Mouse (Mus musculus) embryonic facial prominence, embryonic 14.5 days (tissue): ENCODE data around the gene Park7. TPM values are rescaled to one million over a fixed set of nuclear protein-coding genes. Genes with fewer than 3 reads are reported as not detected.

Experiments used
- ATAC-seq: fragments of 200-750 bp; cut with Nextera tagmentation; 2 replicates; pipeline ENCODE4 v1.8.0; 2017; ENCODE audit warnings: low read depth, moderate number of reproducible peaks, moderate TSS enrichment
- DNase-seq: peaks from one replicate; pipeline ENCODE4 v3.0.0-alpha.2; 2015; ENCODE audit warnings: low spot score
- H3K27ac ChIP-seq: fragments of 300-500 bp; sonication (generic); replicated peaks from 2 replicates; pipeline ENCODE4 v1.5.1; 2014; ENCODE audit warnings: low read depth, mild to moderate bottlenecking, low read length, moderate library complexity
- H3K27me3 ChIP-seq: fragments of 300-500 bp; sonication (generic); replicated peaks from 2 replicates; pipeline ENCODE4 v1.6.1; 2014; ENCODE audit warnings: low read length; ENCODE audit not compliant: control insufficient read depth, insufficient read depth
- H3K36me3 ChIP-seq: fragments of 300-500 bp; sonication (generic); 2 replicates; pipeline ENCODE4 v1.6.1; 2014; ENCODE audit warnings: low read length, mixed read lengths; ENCODE audit not compliant: control insufficient read depth, insufficient read depth
- H3K4me1 ChIP-seq: fragments of 300-500 bp; sonication (generic); 2 replicates; pipeline ENCODE4 v1.6.1; 2014; ENCODE audit warnings: antibody characterized with exemption, low read length; ENCODE audit not compliant: control insufficient read depth, insufficient read depth
- H3K4me2 ChIP-seq: fragments of 300-500 bp; sonication (generic); 2 replicates; pipeline ENCODE4 v1.6.1; 2014; ENCODE audit warnings: low read depth, mild to moderate bottlenecking, low read length, moderate library complexity, mixed read lengths
- H3K4me3 ChIP-seq: fragments of 300-500 bp; sonication (generic); 2 replicates; pipeline ENCODE4 v1.5.1; 2014; ENCODE audit warnings: low read depth, mild to moderate bottlenecking, low read length
- H3K9ac ChIP-seq: fragments of 300-500 bp; sonication (generic); 2 replicates; pipeline ENCODE4 v1.6.1; 2014; ENCODE audit warnings: low read depth, mild to moderate bottlenecking, low read length, moderate library complexity, mixed read lengths
- H3K9me3 ChIP-seq: fragments of 300-500 bp; sonication (generic); 2 replicates; pipeline ENCODE4 v1.6.1; 2016; ENCODE audit warnings: low read length; ENCODE audit not compliant: control insufficient read depth
- WGBS: fragments of 180-500 bp; shearing (Covaris S2); extraction: QIAGEN DNeasy Blood & Tissue Kit; methylation state at CpG from one replicate; pipeline ENCODE4 v1.1.7; 2014; 5-methylcytosine and 5-hydroxymethylcytosine counted together
- polyA plus RNA-seq: library from polyadenylated mRNA; unstranded; fragments of >200 nt; fragmentation: Nextera tagmentation; extraction: Ambion mirVana; gene quantifications from 2 replicates; pipeline ENCODE4 v1.2.1, GENCODE M21; 2014

The Park7 gene
- polyA plus RNA-seq, 1 experiment from 2014 or later, result 387 TPM

- ATAC-seq, result no peak
- H3K27me3 ChIP-seq, result no peaks in the 10 kb centered on the region
- 95% methylated on average over 9 of the region's 12 CpGs for WGBS
- H3K9ac ChIP-seq, result no peak overlapping the region
- DNase-seq, result no peak
- no peak overlapping the region for H3K4me2 ChIP-seq
- H3K4me1 ChIP-seq, result peaks cover 6% of the 10 kb centered on the region
- H3K27ac ChIP-seq, result no peak overlapping the region
- H3K36me3 ChIP-seq, result peaks cover 32% of the 10 kb centered on the region
- no peak overlapping the region for H3K4me3 ChIP-seq
- no peaks in the 10 kb centered on the region for H3K9me3 ChIP-seq
These were observed 47.7 kb downstream of the Park7 start for GRCm38 (mm10) chr4:150866494-150866893.

- no peaks in the 10 kb centered on the region for H3K27me3 ChIP-seq
- no peaks in the 10 kb centered on the region for H3K9me3 ChIP-seq
- no peak overlapping the region for H3K9ac ChIP-seq
- 84% methylated on average over 11 of the region's 11 CpGs for WGBS
- no peak overlapping the region for H3K4me2 ChIP-seq
- no peak overlapping the region for H3K27ac ChIP-seq
- no peak for ATAC-seq
- no peak overlapping the region for H3K4me3 ChIP-seq
- H3K4me1 ChIP-seq, result peaks cover 7% of the 10 kb centered on the region; the same call in 1 of the 2 replicates
- DNase-seq, result no peak
- H3K36me3 ChIP-seq, result peaks cover 32% of the 10 kb centered on the region
These were observed 48.2 kb downstream of the Park7 start for GRCm38 (mm10) chr4:150866069-150866468.

GRCm38 (mm10) chr4:150865371-150865770 lies 48.9 kb downstream of the Park7 start:
- no peak for ATAC-seq
- H3K36me3 ChIP-seq, result peaks cover 32% of the 10 kb centered on the region
- no peak overlapping the region for H3K4me3 ChIP-seq
- peaks cover 9% of the 10 kb centered on the region; the same call in 1 of the 2 replicates for H3K4me1 ChIP-seq
- no peaks in the 10 kb centered on the region for H3K27me3 ChIP-seq
- H3K4me2 ChIP-seq, result no peak overlapping the region
- H3K27ac ChIP-seq, result no peak overlapping the region
- no peaks in the 10 kb centered on the region for H3K9me3 ChIP-seq
- H3K9ac ChIP-seq, result no peak overlapping the region
- peak; percentile 70 for DNase-seq

- no peak overlapping the region for H3K4me3 ChIP-seq
- 30% methylated on average over 8 of the region's 8 CpGs for WGBS
These were observed 51.4 kb downstream of the Park7 start for GRCm38 (mm10) chr4:150862626-150863375.

GRCm38 (mm10) chr4:150861161-150861560 lies 53.1 kb downstream of the Park7 start:
- Histone ChIP-seq H3K27ac (no peak overlapping the region), H3K4me1 (peaks cover 12% of the 10 kb centered on the region; the same call in 1 of the 2 replicates), H3K27me3 (no peaks in the 10 kb centered on the region), H3K4me2 (no peak overlapping the region), H3K9me3 (no peaks in the 10 kb centered on the region), H3K36me3 (peaks cover 7% of the 10 kb centered on the region), H3K4me3 (no peak overlapping the region), H3K9ac (no peak overlapping the region)
- DNase-seq (no peak), ATAC-seq (no peak)
- WGBS, result 86% methylated on average over 2 of the region's 2 CpGs

More at GRCm38 (mm10) chr4:150862626-150863375, 51.4 kb downstream of the Park7 start:
- H3K9me3 ChIP-seq, result no peaks in the 10 kb centered on the region
- H3K4me2 ChIP-seq, result no peak overlapping the region
- H3K27ac ChIP-seq, result no peak overlapping the region; the same call in 1 of the 2 replicates
- H3K36me3 ChIP-seq, result peaks cover 24% of the 10 kb centered on the region
- H3K9ac ChIP-seq, result no peak overlapping the region
- no peaks in the 10 kb centered on the region for H3K27me3 ChIP-seq
- ATAC-seq, result no peak
- peaks cover 9% of the 10 kb centered on the region; the same call in 1 of the 2 replicates for H3K4me1 ChIP-seq
- DNase-seq, result no peak

GRCm38 (mm10) chr4:150860526-150860925 lies 53.7 kb downstream of the Park7 start:
- peaks cover 12% of the 10 kb centered on the region for H3K4me1 ChIP-seq
- DNase-seq, result peak; percentile 22
- no peaks in the 10 kb centered on the region for H3K9me3 ChIP-seq
- ATAC-seq, result no peak
- 85% methylated on average over 4 of the region's 4 CpGs for WGBS
- H3K27me3 ChIP-seq, result no peaks in the 10 kb centered on the region
- no peak overlapping the region for H3K9ac ChIP-seq
- H3K4me2 ChIP-seq, result no peak overlapping the region
- 0 out of 2 replicates have a peak, but pooled peaks cover under 1% of the 10 kb centered on the region for H3K36me3 ChIP-seq
- H3K27ac ChIP-seq, result no peak overlapping the region
- no peak overlapping the region for H3K4me3 ChIP-seq

GRCm38 (mm10) chr4:150855346-150855745 lies 58.9 kb downstream of the Park7 start:
- Histone ChIP-seq H3K27me3 (no peaks in the 10 kb centered on the region), H3K36me3 (no peaks in the 10 kb centered on the region), H3K4me3 (peak overlapping the region; percentile 90), H3K9ac (peak overlapping the region; percentile 96), H3K4me1 (peaks cover 3% of the 10 kb centered on the region), H3K9me3 (no peaks in the 10 kb centered on the region), H3K4me2 (peak overlapping the region; percentile 73), H3K27ac (peak overlapping the region; percentile 98)
- 1% methylated on average over 11 of the region's 43 CpGs for WGBS
- DNase-seq (no peak), ATAC-seq (no peak)

- under 1% methylated on average over 36 of the region's 59 CpGs for WGBS
These were observed 59.4 kb downstream of the Park7 start for GRCm38 (mm10) chr4:150854839-150855246.

More at GRCm38 (mm10) chr4:150854839-150855246, 59.4 kb downstream of the Park7 start:
- Histone ChIP-seq H3K9ac (peak overlapping the region; percentile 96), H3K27me3 (no peaks in the 10 kb centered on the region), H3K27ac (peak overlapping the region; percentile 98), H3K4me2 (peak overlapping the region; percentile 73), H3K4me3 (peak overlapping the region; percentile 90), H3K36me3 (no peaks in the 10 kb centered on the region), H3K4me1 (peaks cover 3% of the 10 kb centered on the region), H3K9me3 (no peaks in the 10 kb centered on the region)
- peak; percentile 98 for ATAC-seq
- DNase-seq, result peak; percentile 97
